Mouse (Mus musculus) kidney, postnatal 0 days (tissue): ENCODE measurements around the gene E030018B13Rik. TPM values are rescaled to one million over a fixed set of nuclear protein-coding genes. Genes with fewer than 3 reads are reported as not detected.

Experiments used
- ATAC-seq: fragments of 200-750 bp; cut with Nextera tagmentation; replicated peaks from 2 replicates; pipeline ENCODE4 v1.8.0; 2017; ENCODE audit warnings: low read depth, moderate number of reproducible peaks, moderate TSS enrichment, moderate library complexity; ENCODE audit not compliant: low FRiP score
- DNase-seq: peaks from one replicate; pipeline ENCODE4 v3.0.0-alpha.2; 2016; ENCODE audit warnings: low spot score
- H3K27ac ChIP-seq: fragments of 300-500 bp; sonication (generic); 2 replicates; pipeline ENCODE4 v1.5.1; 2014; ENCODE audit warnings: mild to moderate bottlenecking
- H3K27me3 ChIP-seq: fragments of 300-500 bp; sonication (generic); 2 replicates; pipeline ENCODE4 v1.6.1; 2014; ENCODE audit warnings: low read length, mixed read lengths; ENCODE audit not compliant: insufficient read depth
- H3K36me3 ChIP-seq: fragments of 300-500 bp; sonication (generic); 2 replicates; pipeline ENCODE4 v1.6.1; 2014; ENCODE audit warnings: low read length, mixed read lengths; ENCODE audit not compliant: insufficient read depth
- H3K4me1 ChIP-seq: fragments of 300-500 bp; sonication (generic); replicated peaks from 2 replicates; pipeline ENCODE4 v1.6.1; 2014; ENCODE audit warnings: antibody characterized with exemption, low read length, mixed read lengths; ENCODE audit not compliant: insufficient read depth
- H3K4me2 ChIP-seq: fragments of 300-500 bp; sonication (generic); 2 replicates; pipeline ENCODE4 v1.6.1; 2014; ENCODE audit warnings: mild to moderate bottlenecking, low read length, moderate library complexity, mixed read lengths
- H3K4me3 ChIP-seq: fragments of 300-500 bp; sonication (generic); replicated peaks from 2 replicates; pipeline ENCODE4 v1.5.1; 2014; ENCODE audit warnings: low read depth, low read length
- H3K9ac ChIP-seq: fragments of 300-500 bp; sonication (generic); 2 replicates; pipeline ENCODE4 v1.6.1; 2014; ENCODE audit warnings: low read depth, low read length
- H3K9me3 ChIP-seq: fragments of 300-500 bp; sonication (generic); replicated peaks from 2 replicates; pipeline ENCODE4 v1.6.1; 2016; ENCODE audit warnings: low read length, inconsistent platforms, mixed read lengths
- CTCF ChIP-seq: IDR thresholded peaks from 2 replicates; pipeline ENCODE4 v1.5.1; 2016; ENCODE audit warnings: antibody characterized with exemption, low read depth, mild to moderate bottlenecking, moderate library complexity
- WGBS: fragments of 180-500 bp; shearing (Covaris S2); extraction: QIAGEN DNeasy Blood & Tissue Kit; methylation state at CpG from one replicate; pipeline ENCODE4 v1.1.7; 2014; 5-methylcytosine and 5-hydroxymethylcytosine counted together
- polyA plus RNA-seq: library from polyadenylated mRNA; unstranded; fragments of >200 nt; fragmentation: Nextera tagmentation; extraction: Ambion mirVana; gene quantifications from 2 replicates; pipeline ENCODE4 v1.2.1, GENCODE M21; 2015

E030018B13Rik gene
- polyA plus RNA-seq, 1 experiment from 2014 or later, result not detected

GRCm38 (mm10) chr7:63932461-63932860 is 15.8 kb downstream of the E030018B13Rik start:
- no peaks in the 10 kb centered on the region for H3K27me3 ChIP-seq
- no peak overlapping the region for H3K27ac ChIP-seq
- H3K4me3 ChIP-seq, result no peak overlapping the region
- peaks cover 13% of the 10 kb centered on the region; the same call in 1 of the 2 replicates for H3K4me1 ChIP-seq
- H3K36me3 ChIP-seq, result no peaks in the 10 kb centered on the region
- H3K4me2 ChIP-seq, result no peak overlapping the region
- DNase-seq (no peak), ATAC-seq (no peak)
- no peak overlapping the region for H3K9ac ChIP-seq
- no peak for TF ChIP-seq CTCF
- 86% methylated on average over 3 of the region's 3 CpGs for WGBS
- no peaks in the 10 kb centered on the region for H3K9me3 ChIP-seq

DNA sequence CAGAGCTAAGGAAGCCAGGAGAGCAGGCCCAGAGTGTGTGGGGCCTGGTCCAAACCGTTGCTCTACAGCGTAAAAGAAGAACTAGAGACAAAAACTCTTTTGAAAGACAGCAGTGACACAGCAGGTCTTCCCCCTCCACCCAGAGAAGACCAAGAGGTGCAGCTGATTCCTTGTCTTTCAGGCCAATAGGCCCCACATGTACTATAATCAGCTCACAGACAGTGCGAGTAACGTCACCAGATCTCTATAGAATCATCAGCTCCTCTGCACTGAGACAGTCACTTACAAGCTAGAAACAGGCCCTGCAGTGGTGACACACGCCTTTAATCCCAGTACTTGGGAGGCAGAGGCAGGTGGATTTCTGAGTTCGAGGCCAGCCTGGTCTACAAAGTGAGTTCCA is 17.2 kb downstream of the E030018B13Rik start:
- WGBS, result 91% methylated on average over 6 of the region's 6 CpGs
- peaks cover 13% of the 10 kb centered on the region; the same call in 1 of the 2 replicates for H3K4me1 ChIP-seq
- no peaks in the 10 kb centered on the region for H3K36me3 ChIP-seq
- H3K27ac ChIP-seq, result no peak overlapping the region
- no peak overlapping the region for H3K4me3 ChIP-seq
- no peak overlapping the region for H3K9ac ChIP-seq
- H3K9me3 ChIP-seq, result no peaks in the 10 kb centered on the region
- H3K4me2 ChIP-seq, result no peak overlapping the region
- H3K27me3 ChIP-seq, result no peaks in the 10 kb centered on the region
- no peak for TF ChIP-seq CTCF
- DNase-seq, result no peak
- ATAC-seq, result no peak

DNA sequence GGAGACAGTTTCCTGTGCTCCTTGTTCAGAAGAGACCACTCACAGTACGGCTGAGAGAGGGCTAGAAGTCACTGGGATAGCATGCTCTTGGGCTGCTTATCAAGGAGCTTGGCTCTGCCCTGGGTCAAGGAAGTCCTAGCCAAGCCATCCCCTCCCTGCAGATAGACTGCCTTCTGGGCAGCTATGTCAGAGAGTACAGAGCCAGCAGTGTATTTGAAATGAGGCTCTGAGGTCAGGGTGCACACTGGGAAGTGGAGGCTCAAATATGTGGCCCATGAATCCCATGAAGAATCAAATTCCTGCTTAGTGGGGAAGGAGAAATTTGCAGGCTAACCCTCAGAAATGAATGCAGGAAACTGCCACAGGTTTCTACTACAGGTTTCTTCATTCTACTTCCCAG is 17.9 kb downstream of the E030018B13Rik start:
- 52% methylated on average over 1 of the region's 1 CpGs for WGBS
- ATAC-seq, result no peak
- H3K27ac ChIP-seq, result no peak overlapping the region
- H3K9me3 ChIP-seq, result no peaks in the 10 kb centered on the region
- no peaks in the 10 kb centered on the region for H3K27me3 ChIP-seq
- no peak for TF ChIP-seq CTCF
- no peaks in the 10 kb centered on the region for H3K36me3 ChIP-seq
- no peak overlapping the region for H3K9ac ChIP-seq
- peaks cover 14% of the 10 kb centered on the region; the same call in 1 of the 2 replicates for H3K4me1 ChIP-seq
- DNase-seq, result no peak
- no peak overlapping the region for H3K4me2 ChIP-seq
- H3K4me3 ChIP-seq, result no peak overlapping the region

- ATAC-seq, result no peak
- DNase-seq, result no peak
- Histone ChIP-seq H3K36me3 (no peaks in the 10 kb centered on the region), H3K4me2 (peak overlapping the region; percentile 92), H3K27ac (peak overlapping the region; percentile 97; the same call in 1 of the 2 replicates), H3K27me3 (no peaks in the 10 kb centered on the region), H3K9ac (peak overlapping the region; percentile 40; the same call in 1 of the 2 replicates), H3K4me3 (peak overlapping the region; percentile 91), H3K9me3 (no peaks in the 10 kb centered on the region), H3K4me1 (peaks cover 20% of the 10 kb centered on the region; the same call in 1 of the 2 replicates)
- 26% methylated on average over 8 of the region's 8 CpGs for WGBS
- no peak for TF ChIP-seq CTCF
Measured at GRCm38 (mm10) chr7:63935809-63936187, 19.1 kb downstream of the E030018B13Rik start.

- peak; percentile 54 for TF ChIP-seq CTCF
- no peaks in the 10 kb centered on the region for H3K9me3 ChIP-seq
- ATAC-seq (no peak), DNase-seq (peak; percentile 89)
- peak overlapping the region; percentile 92 for H3K4me2 ChIP-seq
- no peaks in the 10 kb centered on the region for H3K27me3 ChIP-seq
- H3K27ac ChIP-seq, result peak overlapping the region; percentile 97
- peak overlapping the region; percentile 91 for H3K9ac ChIP-seq
- H3K4me1 ChIP-seq, result peaks cover 20% of the 10 kb centered on the region; the same call in 1 of the 2 replicates
- 1% methylated on average over 34 of the region's 34 CpGs for WGBS
- peak overlapping the region; percentile 91 for H3K4me3 ChIP-seq
- H3K36me3 ChIP-seq, result no peaks in the 10 kb centered on the region
Measured at GRCm38 (mm10) chr7:63936188-63936985, 19.7 kb downstream of the E030018B13Rik start.

GRCm38 (mm10) chr7:63936986-63937235 is 20.3 kb downstream of the E030018B13Rik start:
- Histone ChIP-seq H3K9me3 (no peaks in the 10 kb centered on the region), H3K27me3 (no peaks in the 10 kb centered on the region), H3K4me3 (peak overlapping the region; percentile 91), H3K4me2 (peak overlapping the region; percentile 92), H3K27ac (peak overlapping the region; percentile 97), H3K36me3 (no peaks in the 10 kb centered on the region), H3K9ac (peak overlapping the region; percentile 91), H3K4me1 (peaks cover 20% of the 10 kb centered on the region; the same call in 1 of the 2 replicates)
- TF ChIP-seq CTCF, result no peak
- DNase-seq (no peak), ATAC-seq (no peak)
- under 1% methylated on average over 11 of the region's 11 CpGs for WGBS
